Mouse (Mus musculus) embryonic fibroblast, embryonic 13.5 days (primary cell): ENCODE data around the gene Pqlc3. TPM values are rescaled to one million over a fixed set of nuclear protein-coding genes. Genes with fewer than 3 reads are reported as not detected.

Experiments used
- H3K27ac ChIP-seq: 2 replicates; pipeline ENCODE4 v1.5.1; 2012; ENCODE audit warnings: low read length, control low read depth, inconsistent platforms; ENCODE audit not compliant: insufficient read depth
- H3K4me1 ChIP-seq: 2 replicates; pipeline ENCODE4 v1.6.1; 2011; ENCODE audit warnings: low read length; ENCODE audit not compliant: control insufficient read depth, insufficient read depth
- H3K4me3 ChIP-seq: 2 replicates; pipeline ENCODE4 v1.5.1; 2011; ENCODE audit warnings: mild to moderate bottlenecking, control low read depth, low read length; ENCODE audit not compliant: insufficient read depth
- CTCF ChIP-seq: IDR thresholded peaks from 2 replicates; pipeline ENCODE4 v1.5.1; 2011; ENCODE audit warnings: mild to moderate bottlenecking, control low read depth, low read length, moderate library complexity, borderline replicate concordance; ENCODE audit not compliant: insufficient read depth
- POLR2A ChIP-seq: IDR thresholded peaks from 2 replicates; pipeline ENCODE4 v1.6.1; 2011; ENCODE audit warnings: low read depth, mild to moderate bottlenecking, control low read depth, low read length, moderate library complexity
- polyA plus RNA-seq: library from polyadenylated mRNA; stranded (reverse); fragments of >200 nt; gene quantifications from 2 replicates; pipeline ENCODE4 v1.2.4, GENCODE M21; 2011; ENCODE audit warnings: low read depth; ENCODE audit not compliant: missing spikeins, insufficient read length

The Pqlc3 gene
- polyA plus RNA-seq, 1 experiment: 77.4 TPM

- no peak for TF ChIP-seq CTCF
- no peak for TF ChIP-seq POLR2A
- Histone ChIP-seq H3K27ac (no peak overlapping the region), H3K4me3 (no peak overlapping the region), H3K4me1 (no peaks in the 10 kb centered on the region)
Measured at GRCm38 (mm10) chr12:16977120-16977519, 23.1 kb downstream of the Pqlc3 start.

GRCm38 (mm10) chr12:16966811-16967210, 33.4 kb downstream of the Pqlc3 start:
- Histone ChIP-seq H3K4me1 (peaks cover 5% of the 10 kb centered on the region), H3K4me3 (no peak overlapping the region), H3K27ac (peak overlapping the region; percentile 87)
- no peak for TF ChIP-seq POLR2A
- TF ChIP-seq CTCF: no peak

- Histone ChIP-seq H3K4me1 (peaks cover 5% of the 10 kb centered on the region), H3K4me3 (no peak overlapping the region), H3K27ac (peak overlapping the region; percentile 79; the same call in 1 of the 2 replicates)
- TF ChIP-seq POLR2A (no peak), CTCF (no peak)
Measured at GRCm38 (mm10) chr12:16963354-16963753, 36.9 kb downstream of the Pqlc3 start.

- Histone ChIP-seq H3K4me1 (no peaks in the 10 kb centered on the region), H3K4me3 (no peak overlapping the region), H3K27ac (no peak overlapping the region)
- TF ChIP-seq POLR2A (no peak), CTCF (0 out of 2 replicates have a peak, but pooled peaks have one; percentile 9)
Measured at GRCm38 (mm10) chr12:16958851-16959250, 41.4 kb downstream of the Pqlc3 start.

- H3K4me3 ChIP-seq: no peak overlapping the region
- H3K27ac ChIP-seq: no peak overlapping the region
- TF ChIP-seq CTCF (no peak), POLR2A (no peak)
- no peaks in the 10 kb centered on the region for H3K4me1 ChIP-seq
Measured at GRCm38 (mm10) chr12:16948239-16948638, 52.0 kb downstream of the Pqlc3 start.

- TF ChIP-seq CTCF: no peak
- no peak for TF ChIP-seq POLR2A
- Histone ChIP-seq H3K4me1 (no peaks in the 10 kb centered on the region), H3K27ac (no peak overlapping the region), H3K4me3 (no peak overlapping the region)
Measured at GRCm38 (mm10) chr12:16941976-16942375, 58.2 kb downstream of the Pqlc3 start.

Other genes starting within 250 kb of the Pqlc3 start
- 0.62 and 0.84 TPM in 2 replicates for gene Greb1, start 199.5 kb downstream of the Pqlc3 start, polyA plus RNA-seq
- gene E2f6, start 189.4 kb downstream of the Pqlc3 start, polyA plus RNA-seq: 46.5 and 56.5 TPM in 2 replicates
- 168 and 255 TPM in 2 replicates for gene Rock2, start 105.5 kb downstream of the Pqlc3 start, polyA plus RNA-seq
- gene 2410004P03Rik, start 11.3 kb upstream of the Pqlc3 start, polyA plus RNA-seq: 0.17 TPM in 1 of 2 replicates, not detected in the other
- 0.46 and 0.47 TPM in 2 replicates for gene Kcnf1, start 176.5 kb upstream of the Pqlc3 start, polyA plus RNA-seq